ENCODE assay signal across 28 mouse cellular contexts in the genomic region with DNA sequence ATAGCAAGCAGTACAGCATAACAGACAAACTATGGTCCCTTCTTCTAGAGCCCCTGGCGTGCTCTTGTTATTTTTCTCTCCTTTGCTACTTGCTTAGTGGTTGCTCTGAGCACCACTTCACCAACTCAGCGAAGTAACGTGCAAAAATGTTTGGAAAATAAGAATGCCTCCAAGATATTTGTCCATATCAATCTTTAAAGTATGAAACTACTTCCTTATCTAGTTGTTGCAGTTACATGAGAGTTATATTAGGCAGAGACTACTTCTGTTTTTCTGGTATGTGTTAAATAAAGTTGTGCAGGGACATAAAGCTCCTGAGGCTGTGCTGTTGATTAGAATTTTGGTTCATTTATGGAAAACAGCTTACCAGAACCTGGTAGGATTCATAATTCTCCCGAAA.
DNase-seq lines count a peak whose midpoint lies in the region; ATAC-seq and TF ChIP-seq lines count a peak whose summit lies in the region.
"Had no signal": no experiment of that assay in that cellular context is flagged by ENCODE, and none has a peak within 500 bp of the region (broad histone marks: within the 10 kb centered on the region; RNA-seq: fewer than 3 reads in every experiment).

No protein-coding gene starts in this region.

- peak overlapping the region; percentile 57 for H3K9ac ChIP-seq in liver, embryonic 13.5 days
- H3K9ac ChIP-seq: embryonic facial prominence, embryonic 12.5 days; heart, embryonic 12.5 days; hindbrain, embryonic 14.5 days; midbrain, embryonic 15.5 days had no signal

- no peak for DNase-seq in G1E (ENCODE audit: low spot score)
- DNase-seq in liver, embryonic 13.5 days, result no peak
- no peak for DNase-seq in yolk sac, embryonic 10.5 days (ENCODE audit: low spot score)
- no peak for DNase-seq in left cerebral cortex, postnatal 25 days (ENCODE audit: low spot score in 2 of 2)
- DNase-seq in cerebellum, postnatal 14 days, result no peak
- DNase-seq: adrenal gland, postnatal 36 days; cerebellum, adult 2 months; cerebellum, postnatal 36 days; embryo, embryonic 11 days; heart, adult 2 months; heart, postnatal 4 days; kidney, adult 8-10 months; layer of hippocampus, adult 9-11 months; lung, postnatal 4 days; right cerebral cortex, postnatal 25 days; spleen, adult 18-20 months; thymus, adult 18-20 months; thymus, postnatal 36 days had no signal

- TF ChIP-seq CTCF in G1E (IDR thresholded peaks at IDR 0.05; ENCODE audit: low read depth, low read length), result no peak

- no peaks in the 10 kb centered on the region for H3K9me3 ChIP-seq in G1E (replicated peaks)
- H3K9me3 ChIP-seq in liver, embryonic 13.5 days (replicated peaks), result no peaks in the 10 kb centered on the region
- H3K9me3 ChIP-seq: embryonic facial prominence, embryonic 12.5 days; heart, embryonic 12.5 days; midbrain, embryonic 10.5 days; midbrain, embryonic 15.5 days had no signal

- H3K27ac ChIP-seq in liver, embryonic 13.5 days, result peak overlapping the region; percentile 81
- H3K27ac ChIP-seq in macrophage, result peak overlapping the region; percentile 24; the same call in 1 of the 2 replicates
- H3K27ac ChIP-seq: embryonic facial prominence, embryonic 12.5 days; heart, adult 2 months; hindbrain, embryonic 14.5 days; kidney, postnatal 0 days; midbrain, embryonic 10.5 days; midbrain, embryonic 15.5 days; stomach, postnatal 0 days had no signal

- H3K4me3 ChIP-seq in G1E (ENCODE audit: low read depth, low read length) (no peak overlapping the region), macrophage (ENCODE audit: inconsistent target) (no peak overlapping the region)
- no peak overlapping the region for H3K4me3 ChIP-seq in liver, embryonic 13.5 days (replicated peaks)
- H3K4me3 ChIP-seq: embryonic facial prominence, embryonic 12.5 days; heart, adult 2 months; heart, embryonic 12.5 days; midbrain, embryonic 10.5 days; midbrain, embryonic 15.5 days had no signal

- WGBS in liver, embryonic 13.5 days (ENCODE audit: insufficient replicate concordance), result 41% methylated on average over 4 of the region's 4 CpGs
- WGBS in macrophage (ENCODE audit: missing documents), result 47% methylated on average over 4 of the region's 4 CpGs

- no peaks in the 10 kb centered on the region for H3K79me2 ChIP-seq in macrophage (ENCODE audit: inconsistent target)

- peak; percentile 16 for ATAC-seq in G1E (ENCODE audit: extremely low read depth, insufficient number of reproducible peaks, low FRiP score, poor library complexity, severe bottlenecking)
- ATAC-seq in common myeloid progenitor, adult 5-6 weeks (replicated peaks; ENCODE audit: low read depth, poor library complexity, severe bottlenecking), result peak; percentile 39
- 0 out of 2 replicates have a peak, but pooled peaks have one; percentile 11 for ATAC-seq in liver, embryonic 13.5 days (ENCODE audit: low read depth)
- ATAC-seq: forebrain, embryonic 16.5 days; midbrain, embryonic 15.5 days had no signal

- H3K36me3 ChIP-seq in G1E (replicated peaks) (peaks cover 35% of the 10 kb centered on the region), macrophage (ENCODE audit: inconsistent target) (peaks cover 6% of the 10 kb centered on the region; the same call in 1 of the 2 replicates)
- peaks cover 4% of the 10 kb centered on the region; the same call in 1 of the 2 replicates for H3K36me3 ChIP-seq in liver, embryonic 13.5 days

- intact Hi-C loops in left cerebral cortex, postnatal 25 days (cut with DNase I), result no loop called here

- no peak overlapping the region for H3K4me2 ChIP-seq in liver, embryonic 13.5 days
- H3K4me2 ChIP-seq: embryonic facial prominence, embryonic 12.5 days; heart, embryonic 12.5 days; hindbrain, embryonic 14.5 days; midbrain, embryonic 15.5 days had no signal

- H3K27me3 ChIP-seq in G1E (ENCODE audit: insufficient read depth, low read length), result no peaks in the 10 kb centered on the region
- H3K27me3 ChIP-seq in liver, embryonic 13.5 days, result no peaks in the 10 kb centered on the region
- H3K27me3 ChIP-seq: embryonic facial prominence, embryonic 12.5 days; heart, embryonic 12.5 days; midbrain, embryonic 15.5 days had no signal

- peaks cover 62% of the 10 kb centered on the region for H3K4me1 ChIP-seq in G1E (ENCODE audit: insufficient read depth, low read depth, low read length)
- peaks cover 63% of the 10 kb centered on the region for H3K4me1 ChIP-seq in liver, embryonic 13.5 days (replicated peaks)
- H3K4me1 ChIP-seq: embryonic facial prominence, embryonic 12.5 days; heart, embryonic 12.5 days; midbrain, embryonic 10.5 days; midbrain, embryonic 15.5 days had no signal
